Mouse (Mus musculus) neural tube, embryonic 15.5 days (tissue): ENCODE data around the gene Adap1. TPM values are rescaled to one million over a fixed set of nuclear protein-coding genes. Genes with fewer than 3 reads are reported as not detected.

Experiments
- ATAC-seq: fragments of 200-750 bp; cut with Nextera tagmentation; 2 replicates; pipeline ENCODE4 v1.8.0; 2017; ENCODE audit warnings: mild to moderate bottlenecking, moderate TSS enrichment, moderate library complexity; ENCODE audit not compliant: low FRiP score
- H3K27ac ChIP-seq: fragments of 300-500 bp; sonication (generic); replicated peaks from 2 replicates; pipeline ENCODE4 v1.5.1; 2015; ENCODE audit warnings: mild to moderate bottlenecking, inconsistent platforms
- H3K27me3 ChIP-seq: fragments of 300-500 bp; sonication (generic); replicated peaks from 2 replicates; pipeline ENCODE4 v1.6.1; 2015; ENCODE audit warnings: inconsistent platforms
- H3K36me3 ChIP-seq: fragments of 300-500 bp; sonication (generic); 2 replicates; pipeline ENCODE4 v1.6.1; 2015; ENCODE audit warnings: inconsistent platforms
- H3K4me1 ChIP-seq: fragments of 300-500 bp; sonication (generic); 2 replicates; pipeline ENCODE4 v1.6.1; 2015; ENCODE audit warnings: inconsistent platforms
- H3K4me2 ChIP-seq: fragments of 300-500 bp; sonication (generic); 2 replicates; pipeline ENCODE4 v1.6.1; 2015; ENCODE audit warnings: inconsistent platforms, mild to moderate bottlenecking, moderate library complexity
- H3K4me3 ChIP-seq: fragments of 300-500 bp; sonication (generic); replicated peaks from 2 replicates; pipeline ENCODE4 v1.5.1; 2015; ENCODE audit warnings: mild to moderate bottlenecking, inconsistent platforms
- H3K9ac ChIP-seq: fragments of 300-500 bp; sonication (generic); replicated peaks from 2 replicates; pipeline ENCODE4 v1.6.1; 2015; ENCODE audit warnings: mild to moderate bottlenecking, inconsistent platforms
- H3K9me3 ChIP-seq: fragments of 300-500 bp; sonication (generic); replicated peaks from 2 replicates; pipeline ENCODE4 v1.6.1; 2016; ENCODE audit warnings: inconsistent platforms
- WGBS: fragments of 180-500 bp; shearing (Covaris S2); methylation state at CpG from one replicate; pipeline ENCODE4 v1.1.7; 2015; ENCODE audit warnings: mixed read lengths; 5-methylcytosine and 5-hydroxymethylcytosine counted together
- polyA plus RNA-seq: library from polyadenylated mRNA; unstranded; fragments of >200 nt; fragmentation: Nextera tagmentation; extraction: Ambion mirVana; gene quantifications from 2 replicates; pipeline ENCODE4 v1.2.1, GENCODE M21; 2015

The Adap1 gene
- polyA plus RNA-seq, 1 experiment from 2014 or later, result 132 TPM

GRCm38 (mm10) chr5:139364911-139365571 lies 39.6 kb upstream of the Adap1 start:
- H3K27me3 ChIP-seq, result no peaks in the 10 kb centered on the region
- 0 out of 2 replicates have a peak overlapping the region, but pooled peaks have one; percentile 9 for H3K4me2 ChIP-seq
- 42% methylated on average over 5 of the region's 5 CpGs for WGBS
- no peak overlapping the region for H3K9ac ChIP-seq
- no peak overlapping the region for H3K4me3 ChIP-seq
- H3K27ac ChIP-seq, result peak overlapping the region; percentile 57
- peaks cover 18% of the 10 kb centered on the region for H3K4me1 ChIP-seq
- no peaks in the 10 kb centered on the region for H3K9me3 ChIP-seq
- no peaks in the 10 kb centered on the region; the same call in 1 of the 2 replicates for H3K36me3 ChIP-seq
- peak; percentile 36 for ATAC-seq

- Histone ChIP-seq H3K4me2 (0 out of 2 replicates have a peak overlapping the region, but pooled peaks have one; percentile 9), H3K4me1 (peaks cover 13% of the 10 kb centered on the region), H3K36me3 (no peaks in the 10 kb centered on the region; the same call in 1 of the 2 replicates), H3K27ac (peak overlapping the region; percentile 57), H3K27me3 (no peaks in the 10 kb centered on the region), H3K4me3 (no peak overlapping the region), H3K9ac (no peak overlapping the region), H3K9me3 (no peaks in the 10 kb centered on the region)
- ATAC-seq, result peak; percentile 62
- 38% methylated on average over 12 of the region's 12 CpGs for WGBS
Observed at GRCm38 (mm10) chr5:139364260-139364910, 39.0 kb upstream of the Adap1 start.

GRCm38 (mm10) chr5:139363858-139364257 lies 38.4 kb upstream of the Adap1 start:
- ATAC-seq, result no peak
- no peaks in the 10 kb centered on the region; the same call in 1 of the 2 replicates for H3K36me3 ChIP-seq
- no peaks in the 10 kb centered on the region for H3K27me3 ChIP-seq
- no peak overlapping the region for H3K27ac ChIP-seq
- peaks cover 13% of the 10 kb centered on the region for H3K4me1 ChIP-seq
- no peaks in the 10 kb centered on the region for H3K9me3 ChIP-seq
- no peak overlapping the region for H3K4me3 ChIP-seq
- no peak overlapping the region for H3K9ac ChIP-seq
- H3K4me2 ChIP-seq, result no peak overlapping the region
- 73% methylated on average over 7 of the region's 7 CpGs for WGBS

- ATAC-seq, result no peak
- H3K9me3 ChIP-seq, result no peaks in the 10 kb centered on the region
- no peak overlapping the region for H3K4me3 ChIP-seq
- H3K27ac ChIP-seq, result no peak overlapping the region
- WGBS, result 97% methylated on average over 5 of the region's 5 CpGs
- no peak overlapping the region for H3K4me2 ChIP-seq
- no peak overlapping the region for H3K9ac ChIP-seq
- H3K27me3 ChIP-seq, result 0 out of 2 replicates have a peak, but pooled peaks cover 3% of the 10 kb centered on the region
- peaks cover 4% of the 10 kb centered on the region for H3K4me1 ChIP-seq
- H3K36me3 ChIP-seq, result no peaks in the 10 kb centered on the region; the same call in 1 of the 2 replicates
Observed at GRCm38 (mm10) chr5:139359244-139359643, 33.8 kb upstream of the Adap1 start.

- 75% methylated on average over 2 of the region's 2 CpGs for WGBS
- H3K27me3 ChIP-seq, result 0 out of 2 replicates have a peak, but pooled peaks cover 3% of the 10 kb centered on the region
- no peak overlapping the region for H3K9ac ChIP-seq
- H3K9me3 ChIP-seq, result no peaks in the 10 kb centered on the region
- no peak overlapping the region for H3K4me3 ChIP-seq
- H3K4me1 ChIP-seq, result peaks cover 4% of the 10 kb centered on the region
- ATAC-seq, result no peak
- no peak overlapping the region for H3K4me2 ChIP-seq
- no peaks in the 10 kb centered on the region; the same call in 1 of the 2 replicates for H3K36me3 ChIP-seq
- no peak overlapping the region for H3K27ac ChIP-seq
Observed at GRCm38 (mm10) chr5:139358653-139359052, 33.2 kb upstream of the Adap1 start.

- H3K4me2 ChIP-seq, result no peak overlapping the region
- H3K27me3 ChIP-seq, result 0 out of 2 replicates have a peak, but pooled peaks cover 3% of the 10 kb centered on the region
- no peak for ATAC-seq
- H3K9me3 ChIP-seq, result no peaks in the 10 kb centered on the region
- no peaks in the 10 kb centered on the region for H3K36me3 ChIP-seq
- no peak overlapping the region for H3K4me3 ChIP-seq
- no peak overlapping the region for H3K9ac ChIP-seq
- H3K27ac ChIP-seq, result no peak overlapping the region
- H3K4me1 ChIP-seq, result peaks cover 7% of the 10 kb centered on the region
- WGBS, result 39% methylated on average over 19 of the region's 19 CpGs
Observed at GRCm38 (mm10) chr5:139355235-139355772, 29.9 kb upstream of the Adap1 start.

- 93% methylated on average over 11 of the region's 11 CpGs for WGBS
- no peaks in the 10 kb centered on the region for H3K9me3 ChIP-seq
- H3K27me3 ChIP-seq, result 0 out of 2 replicates have a peak, but pooled peaks cover 3% of the 10 kb centered on the region
Observed at GRCm38 (mm10) chr5:139353946-139354345, 28.5 kb upstream of the Adap1 start.

GRCm38 (mm10) chr5:139353496-139353895 lies 28.1 kb upstream of the Adap1 start:
- Histone ChIP-seq H3K4me3 (no peak overlapping the region), H3K27ac (no peak overlapping the region), H3K4me2 (no peak overlapping the region), H3K4me1 (peaks cover 7% of the 10 kb centered on the region), H3K27me3 (0 out of 2 replicates have a peak, but pooled peaks cover 3% of the 10 kb centered on the region), H3K36me3 (no peaks in the 10 kb centered on the region), H3K9me3 (no peaks in the 10 kb centered on the region), H3K9ac (no peak overlapping the region)
- WGBS, result 64% methylated on average over 10 of the region's 10 CpGs
- no peak for ATAC-seq

More at GRCm38 (mm10) chr5:139353946-139354345, 28.5 kb upstream of the Adap1 start:
- no peak overlapping the region for H3K4me3 ChIP-seq
- ATAC-seq, result no peak
- no peak overlapping the region for H3K27ac ChIP-seq
- H3K4me1 ChIP-seq, result peaks cover 7% of the 10 kb centered on the region
- H3K36me3 ChIP-seq, result no peaks in the 10 kb centered on the region
- H3K4me2 ChIP-seq, result no peak overlapping the region
- no peak overlapping the region for H3K9ac ChIP-seq

GRCm38 (mm10) chr5:139352317-139352716 lies 26.9 kb upstream of the Adap1 start, which contains the start of gene Cyp2w1:
Cyp2w1 (plus strand) TSS chr5:139352617.
- H3K9ac ChIP-seq, result 0 out of 2 replicates have a peak within 1 kb of the TSS, but pooled peaks have one; percentile 10
- no peaks in the 10 kb centered on the region for H3K9me3 ChIP-seq
- H3K27me3 ChIP-seq, result 0 out of 2 replicates have a peak, but pooled peaks cover 3% of the 10 kb centered on the region
- no peak within 1 kb of the TSS for H3K4me2 ChIP-seq
- ATAC-seq, result no peak
- 69% methylated on average over 6 of the region's 6 CpGs for WGBS
- no peak within 1 kb of the TSS for H3K4me3 ChIP-seq
- H3K4me1 ChIP-seq, result peaks cover 7% of the 10 kb centered on the region
- no peak within 1 kb of the TSS for H3K27ac ChIP-seq
- no peaks in the 10 kb centered on the region for H3K36me3 ChIP-seq

- ATAC-seq, result no peak
- no peaks in the 10 kb centered on the region for H3K36me3 ChIP-seq
- no peaks in the 10 kb centered on the region for H3K9me3 ChIP-seq
- H3K27me3 ChIP-seq, result 0 out of 2 replicates have a peak, but pooled peaks cover 3% of the 10 kb centered on the region
- no peak overlapping the region for H3K4me3 ChIP-seq
- H3K9ac ChIP-seq, result 0 out of 2 replicates have a peak overlapping the region, but pooled peaks have one; percentile 10
- H3K4me2 ChIP-seq, result no peak overlapping the region
- no peak overlapping the region for H3K27ac ChIP-seq
- WGBS, result 29% methylated on average over 8 of the region's 8 CpGs
- peaks cover 5% of the 10 kb centered on the region; the same call in 1 of the 2 replicates for H3K4me1 ChIP-seq
Observed at GRCm38 (mm10) chr5:139351628-139352027, 26.2 kb upstream of the Adap1 start.

- Histone ChIP-seq H3K4me1 (0 out of 2 replicates have a peak, but pooled peaks cover 3% of the 10 kb centered on the region), H3K27ac (no peak within 1 kb of the TSS), H3K36me3 (no peaks in the 10 kb centered on the region), H3K4me3 (no peak within 1 kb of the TSS), H3K4me2 (no peak within 1 kb of the TSS), H3K9me3 (no peaks in the 10 kb centered on the region), H3K9ac (0 out of 2 replicates have a peak within 1 kb of the TSS, but pooled peaks have one; percentile 10), H3K27me3 (0 out of 2 replicates have a peak, but pooled peaks cover 2% of the 10 kb centered on the region)
- WGBS, result 59% methylated on average over 5 of the region's 5 CpGs
- ATAC-seq, result no peak
Observed at GRCm38 (mm10) chr5:139351134-139351533, 25.7 kb upstream of the Adap1 start, which contains the start of gene Cox19. Cox19 (minus strand) TSS chr5:139351418.
